Mouse (Mus musculus): ENCODE results near the gene Vps13a.

Vps13a gene

GRCm38 (mm10) chr19:16584546-16584945, 196.2 kb downstream of the Vps13a start:
- DNase-seq (ENCODE audit: low read depth, low spot score) = no peak

GRCm38 (mm10) chr19:16580501-16580900, 200.2 kb downstream of the Vps13a start:
- no peak for DNase-seq (ENCODE audit: low read depth, low spot score)

- no peak for DNase-seq (ENCODE audit: low read depth, low spot score)
These were observed 201.0 kb downstream of the Vps13a start for GRCm38 (mm10) chr19:16579656-16580260.

GRCm38 (mm10) chr19:16576790-16577189, 203.9 kb downstream of the Vps13a start:
- no peak for DNase-seq (ENCODE audit: low read depth, low spot score)
